Mouse (Mus musculus) cerebellum, adult 18-20 months (tissue): ENCODE data around the gene Olfr843.

Experiments used
- DNase-seq, 2 experiments: peaks; one replicate each; pipeline ENCODE4 v3.0.0; 2021

The Olfr843 gene

DNA sequence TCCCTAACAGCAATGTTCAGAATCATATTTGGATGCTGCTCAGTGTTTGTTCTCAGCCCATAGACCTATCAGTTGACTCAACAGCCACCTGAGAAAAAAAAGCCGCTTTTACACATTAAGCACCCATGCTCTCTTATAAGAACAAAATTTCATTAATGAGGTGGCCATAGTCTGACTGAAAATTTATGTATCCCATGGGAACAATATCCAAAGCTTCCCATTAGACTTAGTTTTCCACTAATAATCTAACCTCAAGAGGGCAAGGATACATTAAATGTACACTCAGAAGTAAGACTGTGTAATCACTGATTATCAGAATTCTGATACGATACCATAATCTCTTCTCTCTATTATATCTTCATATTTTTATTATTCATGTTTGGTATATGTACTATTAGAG lies at the start of gene Olfr843:
TSS of gene Olfr843 (minus strand) at position 101 of the 400 bp plus-strand sequence.
- DNase-seq = no peak
